Mouse (Mus musculus) ES-E14 (cell line): Measurements from ENCODE around the gene Gnb5.

Experiments used
- CHD2 ChIP-seq: IDR thresholded peaks from 2 replicates; pipeline ENCODE4 v1.6.1; 2014; ENCODE audit warnings: mild to moderate bottlenecking, low read depth, low read length, inconsistent platforms
- HCFC1 ChIP-seq: IDR thresholded peaks from 2 replicates; pipeline ENCODE4 v1.6.1; 2012; ENCODE audit warnings: low read length, inconsistent platforms, borderline replicate concordance; ENCODE audit not compliant: insufficient read depth
- MAFK ChIP-seq: IDR thresholded peaks from 2 replicates; pipeline ENCODE4 v1.6.1; 2014; ENCODE audit warnings: mild to moderate bottlenecking, low read depth, low read length, inconsistent platforms; ENCODE audit not compliant: insufficient read depth
- ZC3H11A ChIP-seq: IDR thresholded peaks from 2 replicates; pipeline ENCODE4 v1.6.1; 2012; ENCODE audit warnings: low read depth, mild to moderate bottlenecking, inconsistent platforms, low read length, borderline replicate concordance

- no peak for TF ChIP-seq CHD2
- TF ChIP-seq ZC3H11A: no peak
- TF ChIP-seq MAFK: no peak
- no peak for TF ChIP-seq HCFC1
Observed at GRCm38 (mm10) chr9:75330821-75331220, 24.7 kb downstream of the Gnb5 start.
